Mouse (Mus musculus) heart, postnatal 4 days (tissue): ENCODE measurements around the gene Gm28047. TPM values are rescaled to one million over a fixed set of nuclear protein-coding genes. Genes with fewer than 3 reads are reported as not detected.

ENCODE experiments used
- DNase-seq: peaks from one replicate; pipeline ENCODE4 v3.0.0; 2021
- total RNA-seq, 2 experiments: library from RNA; stranded (reverse); gene quantifications; 2 replicates each; pipeline ENCODE4 v1.2.3; 2021

Gm28047 gene
- total RNA-seq, 2 experiments from 2014 or later = 1.9 TPM; not detected in 1

DNA sequence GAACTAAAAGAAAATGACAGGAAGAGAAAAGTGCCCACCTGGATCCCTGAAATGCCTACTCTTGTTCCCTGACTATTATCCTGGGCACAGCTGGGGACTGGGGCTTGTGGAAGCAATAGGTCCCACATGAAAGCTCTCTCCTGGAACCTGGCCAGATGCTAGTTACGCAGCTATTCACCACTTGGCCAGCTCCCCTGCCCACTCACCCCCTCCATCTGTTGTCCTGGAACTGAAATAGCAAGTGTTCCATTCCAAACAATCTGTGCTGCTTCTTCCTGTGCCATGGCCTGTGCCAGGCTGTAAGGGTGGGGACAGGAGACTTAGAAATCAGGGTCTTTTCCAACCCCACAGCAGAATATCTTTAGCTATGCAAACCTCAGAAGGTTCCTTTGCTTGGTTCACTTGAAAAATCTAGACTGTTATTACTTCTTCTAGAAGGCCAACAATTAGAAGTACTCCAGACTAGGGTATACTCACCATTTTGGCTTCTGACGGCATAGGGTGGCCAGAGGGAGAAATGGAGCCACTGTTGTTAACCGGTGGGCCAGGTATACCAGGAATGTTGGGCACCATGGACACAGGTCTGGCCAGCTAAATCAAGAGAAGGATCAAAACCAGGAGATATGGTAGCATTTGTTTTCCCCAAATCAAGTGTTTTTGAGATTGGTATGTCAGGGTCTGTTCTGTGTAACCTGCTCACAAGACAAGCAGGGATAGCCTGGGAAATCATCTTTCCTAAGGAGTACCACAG lies 78.0 kb downstream of the Gm28047 start:
- peak; percentile 80 for DNase-seq

DNA sequence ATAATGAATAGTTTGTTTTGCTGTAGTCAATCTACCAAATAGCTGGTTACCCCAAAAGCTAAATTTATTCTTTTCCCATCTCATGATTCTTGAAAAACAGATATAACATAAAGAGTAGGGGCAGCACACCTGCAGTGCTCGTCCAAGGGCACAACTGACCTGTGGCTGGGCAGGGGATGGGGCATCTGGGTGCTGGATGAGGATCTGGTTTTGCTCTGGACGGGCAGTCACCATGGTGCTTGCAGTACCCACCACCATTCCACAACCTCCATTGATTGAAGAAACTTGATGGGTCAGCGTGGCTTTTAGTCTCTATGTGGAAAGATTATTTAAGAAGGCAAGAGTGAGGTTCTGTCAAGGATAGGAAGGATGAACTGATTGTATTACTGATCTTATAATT lies 78.6 kb downstream of the Gm28047 start:
- DNase-seq = no peak

DNA sequence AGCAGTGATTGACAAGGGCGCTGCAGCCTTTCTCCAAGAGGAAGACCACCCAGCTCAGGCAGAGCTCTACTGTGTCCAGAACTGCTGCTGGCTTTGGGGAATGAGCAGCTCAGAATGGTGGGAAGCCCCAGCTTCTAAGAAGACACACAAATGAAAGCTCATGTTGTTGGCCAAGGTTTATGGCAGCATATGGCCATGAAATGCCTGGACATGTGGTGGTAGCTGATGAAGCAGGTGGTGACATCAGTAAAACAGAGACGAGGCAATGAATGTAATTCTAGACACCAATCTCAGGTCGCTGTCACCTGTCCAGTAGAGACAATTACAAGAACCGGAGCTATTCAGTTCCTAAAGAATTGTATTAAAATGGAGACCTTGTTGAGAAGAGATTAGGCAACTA lies 80.1 kb downstream of the Gm28047 start:
- DNase-seq = no peak

DNA sequence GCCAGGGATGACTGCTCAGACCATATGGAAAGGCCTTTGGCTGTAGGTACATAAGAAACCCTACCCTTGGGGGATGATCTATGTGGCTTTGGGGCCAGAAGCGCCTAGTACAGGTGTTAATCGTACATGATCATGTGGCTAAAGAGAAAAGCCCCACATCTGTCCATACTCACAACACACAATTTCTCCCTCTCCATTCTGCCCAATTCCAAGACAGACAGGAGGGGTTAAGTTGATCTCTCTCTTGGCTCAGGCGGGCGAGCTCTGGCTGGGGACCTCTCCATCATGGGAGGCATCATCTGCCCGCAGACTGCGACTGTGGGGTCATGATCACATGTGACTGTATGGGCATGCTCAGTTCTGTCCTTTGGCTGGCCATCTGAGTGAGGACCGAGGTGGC lies 90.9 kb downstream of the Gm28047 start:
- no peak for DNase-seq

DNA sequence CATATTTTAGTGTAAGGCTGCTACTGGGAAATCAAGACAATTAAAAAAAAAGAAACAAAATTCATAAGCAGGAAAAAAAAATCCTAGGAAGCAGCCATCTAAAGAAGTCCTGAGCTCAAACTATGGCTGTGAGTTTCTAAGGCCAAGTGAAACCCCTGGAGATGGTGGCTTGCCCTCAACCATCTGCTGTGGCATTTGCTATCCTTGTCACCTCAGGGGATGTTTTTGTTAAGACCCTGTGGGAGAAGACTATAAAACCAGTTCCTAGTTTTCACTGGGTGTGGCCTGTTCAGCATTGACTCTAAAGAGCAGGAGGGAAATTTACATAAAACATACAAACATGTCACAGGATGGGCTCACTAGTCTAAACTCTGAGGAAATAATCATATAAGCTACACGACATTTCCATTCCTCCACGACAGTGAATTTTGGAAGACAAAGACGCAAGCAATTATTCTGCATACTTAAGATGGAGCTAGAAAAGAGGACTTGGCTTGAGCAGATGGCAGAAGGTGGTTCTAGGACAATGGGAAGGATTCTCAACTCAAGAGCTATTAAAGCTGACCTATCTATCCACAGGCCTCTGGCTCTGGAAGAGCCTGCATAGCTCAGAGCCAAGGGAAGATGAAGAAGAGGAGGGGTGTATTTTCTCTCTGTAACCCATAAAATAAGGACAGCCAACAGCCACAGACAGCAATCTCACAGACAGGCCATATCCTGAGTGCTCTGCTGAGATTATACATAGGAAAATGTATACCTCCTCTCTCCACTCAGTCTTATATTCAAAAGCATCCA lies 92.6 kb downstream of the Gm28047 start:
- DNase-seq = no peak

DNA sequence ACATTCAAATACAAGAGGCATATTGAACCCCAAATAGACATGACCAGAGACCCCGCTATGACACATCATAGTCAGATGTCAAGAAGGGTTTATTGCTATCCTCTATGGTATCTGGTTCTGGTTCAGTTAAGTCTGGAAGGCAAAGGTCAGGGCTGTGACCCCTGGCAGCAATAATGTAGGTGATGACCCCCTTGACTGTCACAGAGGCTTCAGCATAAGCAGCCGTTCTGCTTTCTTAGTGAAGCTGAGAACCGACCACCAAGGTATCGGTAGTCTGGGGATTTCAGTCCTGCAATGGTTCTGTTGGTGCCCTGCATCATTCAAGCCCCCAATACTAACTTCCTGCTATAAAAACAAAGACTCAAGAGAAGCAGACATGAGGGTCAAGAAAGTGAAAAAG lies 93.3 kb downstream of the Gm28047 start:
- no peak for DNase-seq

DNA sequence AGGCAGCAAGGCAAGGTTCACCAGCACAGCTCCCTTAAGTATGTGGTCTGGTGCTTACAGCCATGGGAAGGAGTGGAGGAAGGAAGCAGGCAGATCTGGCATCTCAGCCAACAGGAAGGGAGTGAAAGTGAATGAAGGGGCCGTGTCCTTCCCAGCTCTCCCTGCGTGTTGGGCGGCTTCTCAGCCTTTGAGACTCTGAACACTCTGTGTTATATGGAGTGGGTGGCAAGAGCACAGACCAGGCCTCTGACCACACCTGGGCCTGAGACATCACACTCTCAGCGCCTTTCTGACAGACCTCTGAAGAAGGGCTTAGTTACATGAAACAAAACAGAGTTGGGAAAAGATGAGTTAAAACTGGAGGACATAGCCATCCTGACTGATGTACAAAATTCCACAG lies 94.3 kb downstream of the Gm28047 start:
- DNase-seq = no peak

DNA sequence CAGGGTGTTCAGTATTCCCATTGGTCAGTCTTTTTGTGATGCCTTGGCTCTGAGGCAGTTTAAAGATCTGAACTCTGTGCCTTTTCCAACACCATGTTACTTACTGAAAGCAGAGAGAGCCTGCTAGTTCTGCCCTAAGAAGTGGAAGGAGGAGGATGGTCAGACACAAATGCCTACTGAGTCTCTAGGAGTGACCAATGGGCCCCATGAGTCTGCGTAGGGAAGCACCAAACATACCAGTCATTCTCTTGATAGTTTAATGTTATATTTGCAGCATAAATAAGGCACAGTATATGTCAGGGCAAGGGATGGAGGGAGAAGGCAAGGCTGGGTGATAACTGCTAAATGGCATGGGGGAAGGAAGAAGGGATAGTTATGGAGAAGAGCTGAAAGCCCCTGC lies 96.5 kb downstream of the Gm28047 start:
- no peak for DNase-seq

DNA sequence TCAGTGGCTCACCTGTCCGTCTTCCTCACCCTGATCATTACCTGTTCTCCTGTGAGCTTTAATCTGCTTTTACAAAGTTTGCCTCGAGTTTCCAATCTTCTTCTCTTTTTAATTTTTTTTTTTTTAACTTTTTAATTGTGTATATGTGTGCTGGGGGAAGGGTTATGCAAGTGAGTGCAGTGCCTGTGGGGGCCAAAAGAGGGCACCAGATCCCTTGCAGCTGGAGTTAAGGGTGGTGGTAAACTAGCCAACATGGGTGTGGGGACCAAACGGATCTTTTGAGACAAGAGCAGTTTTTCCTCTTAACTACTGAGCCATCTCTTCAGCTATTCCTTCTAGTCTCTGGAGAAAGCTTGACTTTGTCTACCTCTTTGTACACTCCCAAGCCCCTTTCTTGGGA lies 96.9 kb downstream of the Gm28047 start:
- no peak for DNase-seq

DNA sequence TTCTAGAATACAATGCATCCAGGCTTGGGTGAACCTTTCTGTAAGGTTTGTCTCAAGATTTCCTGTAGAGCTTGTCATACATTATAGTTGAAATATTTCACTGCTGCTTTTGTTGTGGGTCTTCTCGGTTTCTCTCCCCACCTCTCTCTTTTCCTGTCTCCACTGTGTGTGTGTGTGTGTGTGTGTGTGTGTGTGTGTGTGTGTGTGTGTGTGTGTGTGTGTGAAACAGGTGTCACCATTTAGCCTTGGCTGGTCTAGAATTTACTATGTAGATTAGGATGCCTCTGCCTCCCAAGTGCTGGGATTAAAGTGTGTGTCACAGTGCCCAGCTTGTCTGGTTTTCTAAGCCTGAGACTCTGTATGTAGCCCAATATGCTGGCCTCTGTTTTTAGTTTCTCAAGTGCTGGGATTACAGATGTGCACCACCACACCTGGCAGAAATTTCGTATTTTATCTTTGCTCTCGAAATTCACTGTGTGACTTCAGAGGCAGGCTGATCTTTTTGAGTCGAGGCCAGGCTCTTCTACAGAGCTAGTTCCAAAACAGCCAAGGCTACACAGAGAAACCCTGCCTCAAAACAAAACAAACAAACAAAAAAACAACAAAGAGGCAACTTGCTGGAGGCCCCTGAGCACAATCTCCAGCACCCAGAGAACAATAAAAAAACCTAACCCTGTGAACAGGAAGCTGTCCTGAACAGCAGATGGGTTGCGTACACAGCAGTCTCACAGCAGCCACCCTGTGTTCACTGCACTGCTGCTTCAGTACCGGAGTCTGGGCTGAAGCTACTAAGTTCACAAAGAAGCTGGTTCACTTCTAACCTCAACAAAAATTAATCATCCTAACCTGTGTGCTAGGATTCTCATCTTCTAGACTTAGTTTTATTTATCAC lies 98.5 kb downstream of the Gm28047 start:
- DNase-seq = no peak

DNA sequence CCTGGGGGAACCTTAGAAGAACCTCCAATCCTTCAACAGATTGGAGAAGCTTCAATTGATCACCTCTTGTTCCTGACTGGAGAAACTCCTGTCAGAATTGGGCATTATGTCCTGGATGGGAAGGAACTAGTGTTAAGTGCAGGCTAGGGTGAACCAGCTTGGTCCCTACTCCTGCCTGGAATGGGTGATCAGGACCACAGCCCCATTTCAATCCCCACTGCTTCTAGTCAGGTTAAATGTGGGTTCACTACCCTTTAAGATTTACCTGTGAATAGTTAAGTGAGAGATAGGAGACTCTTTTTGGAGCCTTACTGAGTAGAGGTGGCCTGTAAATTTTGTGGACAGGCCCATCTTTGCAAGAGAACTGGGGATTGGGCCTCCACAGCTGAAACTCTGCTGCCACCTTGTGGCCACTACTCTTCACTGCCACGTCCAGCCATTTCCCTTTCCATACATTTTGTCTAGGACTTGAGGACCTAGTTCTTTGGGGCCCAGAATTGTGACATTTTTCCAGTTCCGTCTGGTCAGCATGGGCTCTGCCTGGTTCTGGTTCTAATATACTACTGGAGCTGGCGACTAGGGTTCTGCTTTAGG lies 99.9 kb downstream of the Gm28047 start, which contains the start of gene Npff:
Gene Npff (minus strand): TSS at position 51 of the 594 bp plus-strand sequence.
- DNase-seq = peak; percentile 84

DNA sequence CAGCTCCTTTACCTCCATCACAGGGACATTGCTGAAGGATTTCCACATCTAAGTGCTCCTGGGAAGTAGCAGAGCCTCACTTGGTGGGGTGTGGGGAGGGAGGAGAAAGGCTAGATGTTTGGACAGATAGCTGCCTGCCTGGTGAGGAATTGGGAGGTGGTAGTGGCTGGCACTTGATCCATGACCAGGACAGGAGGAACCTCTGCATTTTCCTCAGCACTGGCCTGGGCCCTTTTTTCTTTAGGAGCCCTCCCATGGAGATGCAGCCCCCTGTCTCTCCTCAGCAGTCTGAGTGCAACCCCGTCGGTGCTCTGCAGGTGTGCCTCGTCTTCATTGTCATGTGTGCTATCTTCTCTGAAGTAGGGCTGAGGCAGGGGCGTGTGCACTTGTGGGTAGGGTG lies 103.4 kb downstream of the Gm28047 start:
- no peak for DNase-seq

DNA sequence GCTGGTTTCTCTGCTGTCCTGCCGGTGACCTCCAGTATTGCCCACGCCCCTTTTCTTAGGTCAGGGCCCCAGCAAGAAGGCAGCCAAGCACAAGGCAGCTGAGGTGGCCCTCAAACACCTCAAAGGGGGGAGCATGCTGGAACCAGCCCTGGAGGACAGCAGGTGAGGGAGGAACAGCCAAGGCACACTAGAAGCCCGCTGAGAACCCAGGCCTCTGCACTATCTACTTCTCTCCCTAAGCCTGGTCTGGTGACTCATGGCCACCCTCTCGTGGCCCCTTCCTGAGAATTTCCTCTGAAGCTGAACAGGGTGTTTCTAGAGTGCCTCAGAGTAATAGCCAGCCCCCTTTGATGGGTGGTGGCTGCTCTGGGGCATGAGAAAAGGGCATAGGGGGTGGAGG lies 104.5 kb downstream of the Gm28047 start:
- DNase-seq = no peak

DNA sequence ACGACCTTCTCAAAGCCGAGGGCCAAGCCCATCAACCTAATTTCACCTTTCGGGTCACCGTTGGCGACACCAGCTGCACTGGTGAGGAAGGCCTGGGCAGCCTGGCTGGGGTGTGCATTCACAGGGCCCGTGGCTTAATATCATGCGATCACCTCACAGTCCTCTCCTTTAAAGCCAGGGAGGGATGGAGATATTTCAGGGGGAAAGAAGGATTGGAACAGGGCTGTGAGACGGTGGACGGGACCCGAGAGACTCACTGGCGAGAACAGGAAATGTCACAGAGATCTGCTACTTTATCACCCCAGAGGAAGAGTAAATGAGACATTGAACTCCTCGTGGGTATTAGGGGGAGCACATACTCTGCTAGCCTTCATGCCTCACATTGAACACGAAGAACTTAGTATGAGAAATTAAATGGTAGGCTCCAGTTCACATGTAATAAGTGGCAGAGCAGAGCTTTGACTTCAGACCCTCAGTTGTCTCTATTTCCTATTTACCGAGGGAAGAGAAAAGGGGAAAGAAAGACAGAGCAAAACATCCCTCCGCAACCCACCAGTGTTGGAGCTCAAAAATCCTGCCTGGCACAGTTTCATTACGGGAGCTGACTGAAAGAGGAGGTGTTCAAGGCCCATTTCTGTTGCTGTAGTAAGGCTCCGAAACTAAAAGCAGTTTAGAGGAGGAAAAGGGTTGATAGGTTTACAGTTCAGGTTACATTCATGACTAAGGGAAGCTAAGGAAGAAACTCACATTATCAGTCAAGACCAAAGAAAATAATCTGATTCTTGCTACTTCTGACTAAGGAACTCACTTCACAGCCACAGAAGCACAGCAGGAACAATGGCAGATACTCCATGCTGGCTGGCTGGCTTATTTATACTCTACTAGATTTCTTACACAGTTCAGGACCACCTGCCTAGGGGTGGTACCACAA lies 105.4 kb downstream of the Gm28047 start:
- DNase-seq = no peak

DNA sequence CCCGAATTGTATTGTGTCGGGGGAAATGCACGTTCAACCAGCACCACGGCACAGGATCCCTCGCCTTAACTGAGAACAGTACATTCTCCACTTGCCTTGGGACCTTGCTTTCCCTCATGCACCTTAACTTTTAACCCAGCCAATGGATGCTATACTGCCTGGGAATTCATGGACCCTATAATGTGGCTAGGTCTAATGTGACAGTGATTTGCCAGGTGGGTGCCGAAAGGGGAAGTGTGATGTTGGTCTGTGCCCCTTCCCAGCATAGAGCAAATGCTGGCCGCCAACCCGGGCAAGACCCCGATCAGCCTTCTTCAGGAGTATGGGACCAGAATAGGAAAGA lies 106.0 kb downstream of the Gm28047 start:
- no peak for DNase-seq

DNA sequence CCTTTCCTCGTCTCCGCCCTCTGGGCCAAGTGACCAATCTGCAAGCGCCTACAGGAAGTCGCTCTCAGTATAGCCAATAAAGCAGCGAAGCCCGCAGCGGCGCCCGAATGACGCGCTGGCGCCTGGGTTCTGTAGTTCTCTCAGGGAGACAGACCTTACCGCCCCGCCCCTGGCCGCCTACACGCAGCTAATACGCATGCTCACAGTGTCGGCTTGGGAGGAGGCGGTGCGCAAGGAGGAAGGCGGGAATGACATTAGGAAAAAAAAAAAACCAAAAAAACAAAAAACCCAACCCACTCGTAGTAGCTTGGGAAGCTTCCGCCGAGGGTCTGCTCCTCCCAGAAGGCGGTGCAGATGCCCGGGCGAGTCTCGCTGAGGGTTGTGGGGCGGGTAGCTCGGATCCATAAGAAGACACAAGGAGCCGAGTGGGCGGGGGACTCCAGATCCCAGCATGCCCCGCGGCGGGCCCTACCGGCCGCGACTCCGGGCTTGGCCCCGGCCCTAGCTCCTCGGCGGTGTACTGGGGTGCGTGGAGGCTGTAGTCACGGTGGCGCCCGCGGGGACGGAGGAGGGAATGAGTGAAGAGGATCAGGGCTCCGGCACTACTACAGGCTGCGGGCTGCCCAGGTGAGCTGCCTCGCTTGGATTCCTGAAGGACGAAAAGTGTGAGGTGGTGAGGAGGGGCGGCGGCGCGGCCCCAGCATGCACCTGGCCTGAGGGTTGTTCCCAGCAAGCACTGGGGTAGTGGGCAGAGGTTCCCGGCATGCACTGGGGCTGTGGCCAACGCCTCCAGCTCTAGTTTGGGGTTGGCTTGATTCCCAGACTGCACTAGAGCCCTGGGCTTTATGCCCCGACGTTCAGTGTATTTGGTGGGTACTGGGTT lies 106.7 kb downstream of the Gm28047 start, which contains the start of gene Tarbp2:
Gene Tarbp2 (plus strand): TSS at position 217 of the 883 bp plus-strand sequence.
- DNase-seq = peak; percentile 99

DNA sequence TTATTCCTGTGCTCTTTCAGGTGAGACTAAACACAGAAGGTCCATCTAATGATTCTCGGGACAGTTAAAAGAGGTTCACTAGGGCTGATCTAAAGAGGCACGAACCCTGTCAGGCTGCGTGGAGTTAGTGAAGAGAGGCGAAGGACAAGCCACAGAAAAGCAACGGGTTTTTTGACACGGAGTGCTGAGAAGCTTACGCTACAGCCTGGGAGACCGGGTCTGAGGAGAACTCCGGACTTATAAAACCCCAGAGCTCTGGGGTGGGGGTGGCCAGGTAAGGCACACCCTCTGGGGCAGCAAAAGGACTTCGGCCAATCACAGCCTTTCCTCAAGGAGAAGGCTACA lies 107.3 kb downstream of the Gm28047 start:
- DNase-seq = no peak

DNA sequence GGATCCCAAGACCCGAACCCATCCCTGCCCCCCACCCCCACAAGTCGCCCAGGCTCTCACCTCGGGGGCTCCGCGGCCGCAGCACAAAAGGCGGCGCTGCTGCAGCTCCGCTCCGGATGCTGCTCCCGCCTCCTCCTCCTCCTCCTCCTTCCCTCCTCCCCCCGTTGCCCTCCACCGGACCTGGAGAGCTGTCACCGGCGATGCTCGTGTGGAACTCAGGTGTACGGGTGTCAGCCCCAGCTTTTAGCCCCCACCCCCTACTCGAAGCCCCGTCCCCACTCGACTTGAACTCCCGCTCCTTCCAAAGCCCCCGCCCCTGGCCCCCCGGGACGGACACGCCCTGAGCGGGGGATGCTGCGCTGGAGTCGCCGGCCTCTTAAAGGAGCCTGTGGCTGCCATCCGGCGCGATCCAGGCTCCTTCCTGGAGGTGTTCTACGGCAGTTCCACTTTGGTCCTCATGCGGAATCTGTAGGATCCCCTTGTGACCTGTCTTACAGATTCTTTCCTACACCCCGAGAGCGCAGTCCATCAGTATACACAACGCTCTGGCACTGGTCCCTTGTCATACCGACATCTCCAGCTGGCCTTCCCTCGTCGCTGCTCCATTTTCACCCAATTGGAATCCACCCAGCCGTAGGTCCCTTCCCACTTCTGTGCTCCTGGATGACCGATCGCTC lies 108.0 kb downstream of the Gm28047 start, which contains the start of gene Map3k12:
Gene Map3k12 (minus strand): TSS at position 337 of the 677 bp plus-strand sequence.
- DNase-seq = peak; percentile 76

DNA sequence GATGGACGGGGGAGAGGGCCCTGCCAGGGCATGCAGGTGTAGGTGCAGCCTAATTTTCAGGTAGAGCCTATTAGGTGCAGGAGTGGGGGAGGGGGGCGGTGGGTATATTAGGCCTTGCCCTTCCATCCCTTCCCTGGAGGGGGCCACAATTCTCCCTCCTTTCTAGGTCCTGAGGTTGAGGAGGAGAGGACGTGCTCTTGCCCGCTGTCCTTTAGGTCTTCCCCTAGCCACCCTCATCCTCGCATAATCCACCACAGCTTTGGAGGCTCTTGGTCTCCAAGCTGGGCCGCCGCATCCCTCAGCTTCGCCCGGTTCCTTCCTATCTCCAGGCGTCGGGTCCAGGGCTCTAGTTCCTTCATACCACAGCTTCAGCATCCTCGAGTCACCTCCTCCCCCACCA lies 108.6 kb downstream of the Gm28047 start:
- no peak for DNase-seq

DNA sequence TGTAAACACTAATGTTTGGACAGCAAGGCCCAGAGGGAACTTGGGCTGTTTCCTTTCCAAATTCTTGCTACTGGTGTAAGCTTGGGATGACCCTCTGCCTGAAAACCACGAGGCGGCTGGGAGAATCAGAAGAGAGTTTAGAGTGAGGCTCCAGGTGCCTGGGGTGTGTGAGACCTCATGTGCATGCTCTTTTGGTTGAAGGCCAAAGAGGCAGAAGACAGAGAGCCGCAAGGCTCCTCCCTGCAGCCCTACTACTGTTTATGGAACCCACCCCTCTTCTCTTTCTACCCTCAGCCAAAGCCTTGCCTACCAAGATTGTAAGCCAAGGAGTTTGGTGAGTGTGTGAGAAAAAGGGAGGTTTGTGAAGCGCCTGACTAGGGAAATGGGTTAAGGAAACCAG lies 109.1 kb downstream of the Gm28047 start:
- DNase-seq = no peak
